Mouse (Mus musculus) lung, embryonic 15.5 days (tissue): ENCODE results near the gene Rcn3. TPM values are rescaled to one million over a fixed set of nuclear protein-coding genes. Genes with fewer than 3 reads are reported as not detected.

ENCODE experiments used
- ATAC-seq: fragments of 200-750 bp; cut with Nextera tagmentation; 2 replicates; pipeline ENCODE4 v1.8.0; 2017; ENCODE audit warnings: moderate number of reproducible peaks, borderline replicate concordance; ENCODE audit not compliant: low FRiP score, low TSS enrichment; ENCODE audit errors: extremely low read depth
- H3K27ac ChIP-seq: fragments of 300-500 bp; sonication (generic); 2 replicates; pipeline ENCODE4 v1.5.1; 2015; ENCODE audit warnings: moderate library complexity, mild to moderate bottlenecking, inconsistent platforms
- H3K27me3 ChIP-seq: fragments of 300-500 bp; sonication (generic); 2 replicates; pipeline ENCODE4 v1.6.1; 2015; ENCODE audit warnings: inconsistent platforms
- H3K36me3 ChIP-seq: fragments of 300-500 bp; sonication (generic); 2 replicates; pipeline ENCODE4 v1.6.1; 2015; ENCODE audit warnings: inconsistent platforms
- H3K4me1 ChIP-seq: fragments of 300-500 bp; sonication (generic); 2 replicates; pipeline ENCODE4 v1.6.1; 2015; ENCODE audit warnings: inconsistent platforms
- H3K4me2 ChIP-seq: fragments of 300-500 bp; sonication (generic); 2 replicates; pipeline ENCODE4 v1.6.1; 2015; ENCODE audit warnings: inconsistent platforms, mild to moderate bottlenecking, moderate library complexity
- H3K4me3 ChIP-seq: fragments of 300-500 bp; sonication (generic); 2 replicates; pipeline ENCODE4 v1.5.1; 2015; ENCODE audit warnings: mild to moderate bottlenecking, inconsistent platforms
- H3K9ac ChIP-seq: fragments of 300-500 bp; sonication (generic); 2 replicates; pipeline ENCODE4 v1.6.1; 2015; ENCODE audit warnings: inconsistent platforms
- H3K9me3 ChIP-seq: fragments of 300-500 bp; sonication (generic); 2 replicates; pipeline ENCODE4 v1.6.1; 2016; ENCODE audit warnings: inconsistent platforms
- WGBS: fragments of 180-500 bp; shearing (Covaris S2); methylation state at CpG from one replicate; pipeline ENCODE4 v1.1.7; 2015; 5-methylcytosine and 5-hydroxymethylcytosine counted together
- polyA plus RNA-seq: library from polyadenylated mRNA; unstranded; fragments of >200 nt; fragmentation: Nextera tagmentation; extraction: Ambion mirVana; gene quantifications from 2 replicates; pipeline ENCODE4 v1.2.1, GENCODE M21; 2015

Rcn3 gene
- 353 and 358 TPM in 2 replicates for polyA plus RNA-seq

GRCm38 (mm10) chr7:45092048-45092447, at the start of gene Rcn3:
Gene Rcn3, minus strand, starts transcription at chr7:45092221.
- peak; percentile 97 for ATAC-seq
- Histone ChIP-seq H3K9me3 (no peaks in the 10 kb centered on the region), H3K9ac (peak within 1 kb of the TSS; percentile 62), H3K4me1 (peaks cover 25% of the 10 kb centered on the region), H3K4me3 (peak within 1 kb of the TSS; percentile 52), H3K36me3 (peaks cover 22% of the 10 kb centered on the region), H3K27me3 (no peaks in the 10 kb centered on the region), H3K27ac (peak within 1 kb of the TSS; percentile 79), H3K4me2 (peak within 1 kb of the TSS; percentile 72)
- WGBS = under 1% methylated on average over 16 of the region's 16 CpGs

GRCm38 (mm10) chr7:45141319-45141718, 49.3 kb upstream of the Rcn3 start:
- WGBS = 94% methylated on average over 3 of the region's 3 CpGs
- Histone ChIP-seq H3K4me3 (no peak overlapping the region), H3K27ac (no peak overlapping the region), H3K4me1 (no peaks in the 10 kb centered on the region), H3K9me3 (no peaks in the 10 kb centered on the region), H3K36me3 (peaks cover 30% of the 10 kb centered on the region), H3K27me3 (no peaks in the 10 kb centered on the region; the same call in 1 of the 2 replicates), H3K9ac (no peak overlapping the region), H3K4me2 (no peak overlapping the region)
- ATAC-seq = no peak

GRCm38 (mm10) chr7:45139904-45140723, 48.1 kb upstream of the Rcn3 start:
- Histone ChIP-seq H3K4me1 (0 out of 2 replicates have a peak, but pooled peaks cover 4% of the 10 kb centered on the region), H3K9ac (no peak overlapping the region), H3K27ac (no peak overlapping the region), H3K4me2 (no peak overlapping the region), H3K9me3 (no peaks in the 10 kb centered on the region), H3K27me3 (no peaks in the 10 kb centered on the region; the same call in 1 of the 2 replicates), H3K36me3 (peaks cover 20% of the 10 kb centered on the region), H3K4me3 (no peak overlapping the region)
- 59% methylated on average over 8 of the region's 8 CpGs for WGBS
- ATAC-seq = no peak

- Histone ChIP-seq H3K4me3 (no peak overlapping the region), H3K27me3 (no peaks in the 10 kb centered on the region; the same call in 1 of the 2 replicates), H3K9ac (no peak overlapping the region), H3K4me1 (peaks cover 9% of the 10 kb centered on the region; the same call in 1 of the 2 replicates), H3K36me3 (peaks cover 10% of the 10 kb centered on the region), H3K27ac (no peak overlapping the region), H3K9me3 (no peaks in the 10 kb centered on the region), H3K4me2 (no peak overlapping the region)
- WGBS = 77% methylated on average over 1 of the region's 1 CpGs
- ATAC-seq = no peak
These were observed 46.4 kb upstream of the Rcn3 start for GRCm38 (mm10) chr7:45138403-45138802.

GRCm38 (mm10) chr7:45137171-45138006, 45.4 kb upstream of the Rcn3 start:
- H3K27ac ChIP-seq = no peak overlapping the region
- H3K4me2 ChIP-seq = no peak overlapping the region

GRCm38 (mm10) chr7:45135993-45136567, 44.1 kb upstream of the Rcn3 start, which contains the start of the genes Gm45713 and Flt3l:
Gene Gm45713, minus strand, starts transcription at chr7:45136231.
Gene Flt3l, minus strand, starts transcription at chr7:45136432.
- ATAC-seq = peak; percentile 84
- no peaks in the 10 kb centered on the region for H3K9me3 ChIP-seq
- peaks cover 9% of the 10 kb centered on the region; the same call in 1 of the 2 replicates for H3K4me1 ChIP-seq
- WGBS = 1% methylated on average over 29 of the region's 29 CpGs
- H3K4me3 ChIP-seq = peak within 1 kb of the TSS; percentile 69
- no peak within 1 kb of the TSS for H3K27ac ChIP-seq
- H3K4me2 ChIP-seq = peak within 1 kb of the TSS; percentile 82
- peak within 1 kb of the TSS; percentile 72 for H3K9ac ChIP-seq
- no peaks in the 10 kb centered on the region for H3K36me3 ChIP-seq
- no peaks in the 10 kb centered on the region; the same call in 1 of the 2 replicates for H3K27me3 ChIP-seq

More at GRCm38 (mm10) chr7:45137171-45138006, 45.4 kb upstream of the Rcn3 start:
- no peaks in the 10 kb centered on the region for H3K9me3 ChIP-seq
- peaks cover 9% of the 10 kb centered on the region; the same call in 1 of the 2 replicates for H3K4me1 ChIP-seq
- ATAC-seq = no peak
- no peak overlapping the region for H3K9ac ChIP-seq
- H3K27me3 ChIP-seq = no peaks in the 10 kb centered on the region; the same call in 1 of the 2 replicates
- H3K36me3 ChIP-seq = peaks cover 6% of the 10 kb centered on the region
- H3K4me3 ChIP-seq = no peak overlapping the region
- 68% methylated on average over 12 of the region's 12 CpGs for WGBS

- Histone ChIP-seq H3K9ac (no peak overlapping the region), H3K36me3 (no peaks in the 10 kb centered on the region), H3K27me3 (no peaks in the 10 kb centered on the region; the same call in 1 of the 2 replicates), H3K4me1 (peaks cover 9% of the 10 kb centered on the region; the same call in 1 of the 2 replicates), H3K4me3 (peak overlapping the region; percentile 69), H3K27ac (no peak overlapping the region), H3K4me2 (peak overlapping the region; percentile 82), H3K9me3 (no peaks in the 10 kb centered on the region)
- 54% methylated on average over 3 of the region's 3 CpGs for WGBS
- no peak for ATAC-seq
These were observed 43.3 kb upstream of the Rcn3 start for GRCm38 (mm10) chr7:45135370-45135769.

- ATAC-seq = peak; percentile 40; the same call in 1 of the 2 replicates
- 9% methylated on average over 12 of the region's 12 CpGs for WGBS
- H3K9ac ChIP-seq = no peak overlapping the region
- H3K4me3 ChIP-seq = no peak overlapping the region
- H3K4me1 ChIP-seq = peaks cover 17% of the 10 kb centered on the region
- no peaks in the 10 kb centered on the region; the same call in 1 of the 2 replicates for H3K27me3 ChIP-seq
- 0 out of 2 replicates have a peak overlapping the region, but pooled peaks have one; percentile 0 for H3K4me2 ChIP-seq
- no peaks in the 10 kb centered on the region for H3K9me3 ChIP-seq
- H3K36me3 ChIP-seq = no peaks in the 10 kb centered on the region
- H3K27ac ChIP-seq = no peak overlapping the region
These were observed 42.6 kb upstream of the Rcn3 start for GRCm38 (mm10) chr7:45134544-45135026.

- Histone ChIP-seq H3K4me1 (peaks cover 17% of the 10 kb centered on the region), H3K4me2 (no peak overlapping the region), H3K9ac (no peak overlapping the region), H3K36me3 (no peaks in the 10 kb centered on the region), H3K27ac (no peak overlapping the region), H3K4me3 (no peak overlapping the region), H3K27me3 (no peaks in the 10 kb centered on the region; the same call in 1 of the 2 replicates), H3K9me3 (no peaks in the 10 kb centered on the region)
- ATAC-seq = no peak
- 71% methylated on average over 8 of the region's 8 CpGs for WGBS
These were observed 41.6 kb upstream of the Rcn3 start for GRCm38 (mm10) chr7:45133446-45134159.

GRCm38 (mm10) chr7:45131850-45132249, 39.8 kb upstream of the Rcn3 start:
- Histone ChIP-seq H3K4me1 (peaks cover 23% of the 10 kb centered on the region), H3K9me3 (no peaks in the 10 kb centered on the region), H3K36me3 (peaks cover 4% of the 10 kb centered on the region), H3K4me3 (no peak overlapping the region), H3K4me2 (no peak overlapping the region), H3K27me3 (no peaks in the 10 kb centered on the region), H3K27ac (no peak overlapping the region), H3K9ac (no peak overlapping the region)
- WGBS = 64% methylated on average over 11 of the region's 11 CpGs
- ATAC-seq = no peak
